Mouse (Mus musculus) heart, postnatal 0 days (tissue): ENCODE measurements around the gene Atg101.

ENCODE experiments used
- CTCF ChIP-seq: IDR thresholded peaks from 2 replicates; pipeline ENCODE4 v1.5.1; 2016; ENCODE audit warnings: antibody characterized with exemption, control low read depth, low read depth
- EP300 ChIP-seq: IDR thresholded peaks from 2 replicates; pipeline ENCODE4 v1.6.1; 2016; ENCODE audit warnings: antibody characterized with exemption, low read depth

DNA sequence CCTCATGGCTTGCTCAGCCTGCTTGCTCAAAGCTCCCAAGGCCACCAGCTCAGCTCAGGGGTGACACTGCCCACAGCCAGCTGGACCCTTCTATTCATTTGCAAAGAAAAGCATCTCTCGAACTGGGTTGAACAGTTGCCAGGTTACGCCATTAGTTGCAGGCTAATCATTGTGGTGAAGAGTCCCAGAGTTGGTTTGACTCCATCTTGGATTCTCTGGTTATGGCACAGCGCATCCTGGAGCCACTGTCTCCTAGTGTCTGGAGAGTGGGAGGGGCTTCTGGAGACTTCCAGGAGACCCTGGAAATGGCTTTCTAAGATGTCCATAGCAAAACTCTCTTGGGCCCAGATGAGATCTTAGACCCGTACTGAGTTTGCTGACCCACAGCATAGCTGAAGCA, 31.3 kb downstream of the Atg101 start:
- TF ChIP-seq CTCF = no peak
- no peak for TF ChIP-seq EP300
